Mouse (Mus musculus): ENCODE results near the gene Cspg4. TPM values are rescaled to one million over a fixed set of nuclear protein-coding genes. Genes with fewer than 3 reads are reported as not detected.
A peak's percentile ranks its signal among the peaks of the same experiment; 100 is the strongest.

The Cspg4 gene
- polyA plus RNA-seq, 1 experiment from 2014 or later = 2.6 TPM

GRCm38 (mm10) chr9:56881539-56882082 is 16.8 kb downstream of the Cspg4 start:
- Histone ChIP-seq H3K36me3 (ENCODE audit: control insufficient read depth, insufficient read depth, low read length) (no peaks in the 10 kb centered on the region), H3K4me1 (ENCODE audit: control insufficient read depth, insufficient read depth, low read length) (no peaks in the 10 kb centered on the region), H3K27me3 (ENCODE audit: control insufficient read depth, insufficient read depth, low read length) (no peaks in the 10 kb centered on the region), H3K9me3 (ENCODE audit: control insufficient read depth, low read length) (no peaks in the 10 kb centered on the region), H3K4me3 (ENCODE audit: low read depth, low read length) (no peak overlapping the region), H3K9ac (ENCODE audit: low read length) (no peak overlapping the region), H3K4me2 (ENCODE audit: low read depth) (no peak overlapping the region), H3K27ac (ENCODE audit: low read depth, low read length) (no peak overlapping the region)
- no peak for DNase-seq (ENCODE audit: low spot score)
- no peak for ATAC-seq (ENCODE audit: insufficient read depth, low FRiP score, low TSS enrichment)
- 94% methylated on average over 3 of the region's 3 CpGs for WGBS

- Histone ChIP-seq H3K27ac (ENCODE audit: low read depth, low read length) (no peak overlapping the region), H3K9ac (ENCODE audit: low read length) (no peak overlapping the region), H3K9me3 (ENCODE audit: control insufficient read depth, low read length) (no peaks in the 10 kb centered on the region), H3K36me3 (ENCODE audit: control insufficient read depth, insufficient read depth, low read length) (no peaks in the 10 kb centered on the region; the same call in 1 of the 2 replicates), H3K4me1 (ENCODE audit: control insufficient read depth, insufficient read depth, low read length) (no peaks in the 10 kb centered on the region), H3K4me3 (ENCODE audit: low read depth, low read length) (no peak overlapping the region), H3K4me2 (ENCODE audit: low read depth) (no peak overlapping the region), H3K27me3 (ENCODE audit: control insufficient read depth, insufficient read depth, low read length) (no peaks in the 10 kb centered on the region)
- WGBS = 76% methylated on average over 4 of the region's 4 CpGs
- no peak for DNase-seq (ENCODE audit: low spot score)
- ATAC-seq (ENCODE audit: insufficient read depth, low FRiP score, low TSS enrichment) = no peak
These were observed 17.4 kb downstream of the Cspg4 start for GRCm38 (mm10) chr9:56882283-56882682.

GRCm38 (mm10) chr9:56882818-56883217 is 18.0 kb downstream of the Cspg4 start:
- ATAC-seq (ENCODE audit: insufficient read depth, low FRiP score, low TSS enrichment) (no peak), DNase-seq (ENCODE audit: low spot score) (no peak)
- Histone ChIP-seq H3K4me3 (ENCODE audit: low read depth, low read length) (no peak overlapping the region), H3K4me1 (ENCODE audit: control insufficient read depth, insufficient read depth, low read length) (no peaks in the 10 kb centered on the region), H3K27ac (ENCODE audit: low read depth, low read length) (no peak overlapping the region), H3K4me2 (ENCODE audit: low read depth) (no peak overlapping the region), H3K9ac (ENCODE audit: low read length) (no peak overlapping the region), H3K27me3 (ENCODE audit: control insufficient read depth, insufficient read depth, low read length) (no peaks in the 10 kb centered on the region), H3K36me3 (ENCODE audit: control insufficient read depth, insufficient read depth, low read length) (no peaks in the 10 kb centered on the region; the same call in 1 of the 2 replicates), H3K9me3 (ENCODE audit: control insufficient read depth, low read length) (no peaks in the 10 kb centered on the region)
- 53% methylated on average over 12 of the region's 12 CpGs for WGBS

DNA sequence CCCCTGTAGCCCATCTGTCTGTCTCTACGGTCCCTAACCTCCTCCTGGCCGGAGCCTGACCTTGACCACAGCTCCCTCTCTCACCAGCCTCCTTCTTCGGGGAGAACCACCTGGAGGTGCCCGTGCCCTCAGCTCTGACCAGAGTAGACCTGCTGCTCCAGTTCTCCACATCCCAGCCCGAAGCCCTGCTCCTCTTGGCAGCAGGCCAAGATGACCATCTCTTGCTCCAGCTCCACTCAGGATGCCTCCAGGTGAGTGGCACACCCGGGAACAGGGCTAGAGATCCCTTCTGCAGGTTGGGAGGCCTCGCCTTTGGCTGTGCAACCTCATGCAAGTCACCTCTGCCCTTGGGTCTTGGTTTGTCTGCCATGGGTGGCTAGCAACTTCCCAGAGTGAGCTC is 18.6 kb downstream of the Cspg4 start:
- Histone ChIP-seq H3K27me3 (ENCODE audit: control insufficient read depth, insufficient read depth, low read length) (no peaks in the 10 kb centered on the region), H3K9ac (ENCODE audit: low read length) (no peak overlapping the region), H3K9me3 (ENCODE audit: control insufficient read depth, low read length) (no peaks in the 10 kb centered on the region), H3K27ac (ENCODE audit: low read depth, low read length) (no peak overlapping the region), H3K4me2 (ENCODE audit: low read depth) (no peak overlapping the region), H3K4me3 (ENCODE audit: low read depth, low read length) (no peak overlapping the region), H3K36me3 (ENCODE audit: control insufficient read depth, insufficient read depth, low read length) (no peaks in the 10 kb centered on the region; the same call in 1 of the 2 replicates), H3K4me1 (ENCODE audit: control insufficient read depth, insufficient read depth, low read length) (no peaks in the 10 kb centered on the region)
- DNase-seq (ENCODE audit: low spot score) (no peak), ATAC-seq (ENCODE audit: insufficient read depth, low FRiP score, low TSS enrichment) (no peak)
- 85% methylated on average over 7 of the region's 7 CpGs for WGBS

DNA sequence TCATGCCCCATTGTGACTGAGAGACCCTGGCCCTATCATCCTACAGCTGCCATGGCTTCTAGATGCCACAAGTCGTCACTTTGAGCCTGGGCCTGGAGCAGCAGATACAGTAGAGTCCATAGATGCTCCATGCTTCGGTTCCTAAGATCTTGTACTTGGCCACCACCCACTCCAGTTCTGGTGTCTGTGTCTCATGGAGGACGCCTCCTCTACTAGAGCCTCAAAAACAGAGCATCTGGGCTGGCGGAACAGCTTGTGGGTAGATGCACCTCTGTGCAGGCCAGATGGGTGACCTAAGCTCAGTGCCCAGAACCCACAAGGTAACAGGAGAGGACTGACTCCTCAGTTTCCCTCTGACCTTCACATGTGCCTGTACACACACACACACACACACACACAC is 19.5 kb downstream of the Cspg4 start:
- no peaks in the 10 kb centered on the region for H3K9me3 ChIP-seq (ENCODE audit: control insufficient read depth, low read length)
- H3K27me3 ChIP-seq (ENCODE audit: control insufficient read depth, insufficient read depth, low read length) = no peaks in the 10 kb centered on the region
- no peak overlapping the region for H3K27ac ChIP-seq (ENCODE audit: low read depth, low read length)
- H3K9ac ChIP-seq (ENCODE audit: low read length) = no peak overlapping the region
- ATAC-seq (ENCODE audit: insufficient read depth, low FRiP score, low TSS enrichment) (no peak), DNase-seq (ENCODE audit: low spot score) (no peak)
- no peaks in the 10 kb centered on the region; the same call in 1 of the 2 replicates for H3K36me3 ChIP-seq (ENCODE audit: control insufficient read depth, insufficient read depth, low read length)
- no peak overlapping the region for H3K4me2 ChIP-seq (ENCODE audit: low read depth)
- H3K4me1 ChIP-seq (ENCODE audit: control insufficient read depth, insufficient read depth, low read length) = no peaks in the 10 kb centered on the region
- no peak overlapping the region for H3K4me3 ChIP-seq (ENCODE audit: low read depth, low read length)
- WGBS = 84% methylated on average over 4 of the region's 4 CpGs

- no peak overlapping the region for H3K27ac ChIP-seq (ENCODE audit: low read depth, low read length)
- H3K36me3 ChIP-seq (ENCODE audit: control insufficient read depth, insufficient read depth, low read length) = no peaks in the 10 kb centered on the region; the same call in 1 of the 2 replicates
- DNase-seq (ENCODE audit: low spot score) (peak; percentile 44), ATAC-seq (ENCODE audit: insufficient read depth, low FRiP score, low TSS enrichment) (no peak)
- no peak overlapping the region for H3K9ac ChIP-seq (ENCODE audit: low read length)
- H3K4me1 ChIP-seq (ENCODE audit: control insufficient read depth, insufficient read depth, low read length) = no peaks in the 10 kb centered on the region
- WGBS = 65% methylated on average over 13 of the region's 13 CpGs
- H3K27me3 ChIP-seq (ENCODE audit: control insufficient read depth, insufficient read depth, low read length) = no peaks in the 10 kb centered on the region
- H3K4me3 ChIP-seq (ENCODE audit: low read depth, low read length) = no peak overlapping the region
- H3K4me2 ChIP-seq (ENCODE audit: low read depth) = no peak overlapping the region
- H3K9me3 ChIP-seq (ENCODE audit: control insufficient read depth, low read length) = no peaks in the 10 kb centered on the region
These were observed 21.3 kb downstream of the Cspg4 start for GRCm38 (mm10) chr9:56886113-56886512.

DNA sequence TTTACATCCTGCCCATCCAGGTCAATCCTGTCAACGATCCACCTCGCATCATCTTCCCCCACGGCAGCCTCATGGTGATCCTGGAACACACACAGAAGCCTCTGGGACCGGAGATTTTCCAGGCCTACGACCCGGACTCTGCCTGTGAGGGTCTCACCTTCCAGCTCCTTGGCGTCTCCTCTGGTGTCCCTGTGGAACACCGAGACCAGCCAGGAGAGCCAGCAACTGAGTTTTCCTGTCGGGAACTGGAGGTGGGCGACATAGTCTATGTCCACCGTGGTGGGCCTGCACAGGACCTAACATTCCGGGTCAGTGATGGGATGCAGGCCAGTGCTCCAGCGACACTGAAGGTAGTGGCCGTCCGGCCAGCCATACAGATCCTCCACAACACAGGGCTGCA is 21.8 kb downstream of the Cspg4 start:
- H3K4me3 ChIP-seq (ENCODE audit: low read depth, low read length) = no peak overlapping the region
- no peak for ATAC-seq (ENCODE audit: insufficient read depth, low FRiP score, low TSS enrichment)
- no peak overlapping the region for H3K9ac ChIP-seq (ENCODE audit: low read length)
- H3K9me3 ChIP-seq (ENCODE audit: control insufficient read depth, low read length) = no peaks in the 10 kb centered on the region
- WGBS = 94% methylated on average over 15 of the region's 15 CpGs
- H3K4me2 ChIP-seq (ENCODE audit: low read depth) = no peak overlapping the region
- no peak for DNase-seq (ENCODE audit: low spot score)
- no peaks in the 10 kb centered on the region; the same call in 1 of the 2 replicates for H3K36me3 ChIP-seq (ENCODE audit: control insufficient read depth, insufficient read depth, low read length)
- no peak overlapping the region for H3K27ac ChIP-seq (ENCODE audit: low read depth, low read length)
- H3K4me1 ChIP-seq (ENCODE audit: control insufficient read depth, insufficient read depth, low read length) = 0 out of 2 replicates have a peak, but pooled peaks cover under 1% of the 10 kb centered on the region
- no peaks in the 10 kb centered on the region for H3K27me3 ChIP-seq (ENCODE audit: control insufficient read depth, insufficient read depth, low read length)

- Histone ChIP-seq H3K4me3 (ENCODE audit: low read depth, low read length) (no peak overlapping the region), H3K4me1 (ENCODE audit: control insufficient read depth, insufficient read depth, low read length) (0 out of 2 replicates have a peak, but pooled peaks cover 2% of the 10 kb centered on the region), H3K36me3 (ENCODE audit: control insufficient read depth, insufficient read depth, low read length) (no peaks in the 10 kb centered on the region; the same call in 1 of the 2 replicates), H3K4me2 (ENCODE audit: low read depth) (no peak overlapping the region), H3K27ac (ENCODE audit: low read depth, low read length) (no peak overlapping the region), H3K9me3 (ENCODE audit: control insufficient read depth, low read length) (no peaks in the 10 kb centered on the region), H3K27me3 (ENCODE audit: control insufficient read depth, insufficient read depth, low read length) (no peaks in the 10 kb centered on the region), H3K9ac (ENCODE audit: low read length) (no peak overlapping the region)
- DNase-seq (ENCODE audit: low spot score) (no peak), ATAC-seq (ENCODE audit: insufficient read depth, low FRiP score, low TSS enrichment) (no peak)
- WGBS = 93% methylated on average over 16 of the region's 16 CpGs
These were observed 22.7 kb downstream of the Cspg4 start for GRCm38 (mm10) chr9:56887581-56887980.

GRCm38 (mm10) chr9:56889817-56890216 is 25.0 kb downstream of the Cspg4 start:
- Histone ChIP-seq H3K4me1 (ENCODE audit: control insufficient read depth, insufficient read depth, low read length) (0 out of 2 replicates have a peak, but pooled peaks cover 2% of the 10 kb centered on the region), H3K4me3 (ENCODE audit: low read depth, low read length) (no peak overlapping the region), H3K4me2 (ENCODE audit: low read depth) (peak overlapping the region; percentile 41), H3K9ac (ENCODE audit: low read length) (no peak overlapping the region; the same call in 1 of the 2 replicates), H3K9me3 (ENCODE audit: control insufficient read depth, low read length) (no peaks in the 10 kb centered on the region), H3K27ac (ENCODE audit: low read depth, low read length) (no peak overlapping the region), H3K27me3 (ENCODE audit: control insufficient read depth, insufficient read depth, low read length) (0 out of 2 replicates have a peak, but pooled peaks cover 3% of the 10 kb centered on the region), H3K36me3 (ENCODE audit: control insufficient read depth, insufficient read depth, low read length) (no peaks in the 10 kb centered on the region; the same call in 1 of the 2 replicates)
- peak; percentile 37; the same call in 1 of the 2 replicates for ATAC-seq (ENCODE audit: insufficient read depth, low FRiP score, low TSS enrichment)
- WGBS = 5% methylated on average over 14 of the region's 14 CpGs
- DNase-seq (ENCODE audit: low spot score) = peak; percentile 68

All from neural tube, embryonic 11.5 days (tissue).